Mouse (Mus musculus): ENCODE measurements around the gene Ddb1.

The Ddb1 gene

GRCm38 (mm10) chr19:10605293-10605900 is at the start of gene Ddb1, which contains the start of gene Tkfc:
Gene Ddb1 (plus strand): TSS chr19:10605327.
Gene Tkfc (minus strand): TSS chr19:10605654.
- peak; percentile 98 for DNase-seq (ENCODE audit: low read depth, low spot score)

DNA sequence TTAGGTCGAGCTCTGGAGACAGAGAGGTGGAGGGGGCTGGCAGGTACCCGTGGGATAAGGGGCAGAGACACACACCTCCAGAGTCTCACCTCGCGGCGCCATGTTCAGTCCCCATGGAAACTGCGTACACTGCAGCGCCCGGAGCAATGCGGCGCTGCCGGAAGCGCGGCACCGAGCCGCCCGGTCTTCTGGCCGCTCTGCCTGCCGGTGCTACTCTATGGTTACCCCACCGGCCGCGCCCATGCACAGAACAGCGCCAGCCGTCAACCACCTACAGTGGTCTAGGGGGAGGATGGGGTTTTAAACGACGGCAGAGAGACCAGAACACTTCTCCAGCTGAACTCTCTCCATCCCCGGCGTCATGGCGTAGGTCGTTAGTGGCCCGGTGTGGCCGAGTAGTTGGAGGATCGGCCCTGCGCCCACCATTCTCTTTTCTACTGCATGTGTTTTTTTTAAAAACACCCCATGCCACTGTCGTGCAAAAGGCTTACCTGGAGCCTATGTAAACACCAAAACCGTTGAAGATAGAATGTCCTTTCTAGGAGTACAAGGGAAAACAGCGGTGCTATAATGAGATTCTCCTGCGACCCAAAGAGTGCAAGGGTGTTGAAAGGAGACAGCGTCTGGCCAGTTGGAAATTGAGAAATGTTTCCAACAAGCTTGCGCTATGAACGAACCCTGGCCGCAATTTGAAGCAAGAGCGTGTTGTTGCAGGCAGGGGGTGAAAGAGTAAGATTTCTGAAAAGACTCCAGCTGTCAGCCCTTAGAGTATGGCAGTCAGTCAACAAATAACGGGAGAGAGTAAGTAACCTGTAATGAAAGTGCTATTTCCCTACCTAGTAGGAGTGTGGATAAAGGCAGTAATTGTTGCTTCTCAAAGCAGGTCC is 49.3 kb upstream of the Ddb1 start, which contains the start of gene Tmem216:
Gene Tmem216 (minus strand): TSS at position 615 of the 887 bp plus-strand sequence.
- peak; percentile 89 for DNase-seq (ENCODE audit: low read depth, low spot score)

DNA sequence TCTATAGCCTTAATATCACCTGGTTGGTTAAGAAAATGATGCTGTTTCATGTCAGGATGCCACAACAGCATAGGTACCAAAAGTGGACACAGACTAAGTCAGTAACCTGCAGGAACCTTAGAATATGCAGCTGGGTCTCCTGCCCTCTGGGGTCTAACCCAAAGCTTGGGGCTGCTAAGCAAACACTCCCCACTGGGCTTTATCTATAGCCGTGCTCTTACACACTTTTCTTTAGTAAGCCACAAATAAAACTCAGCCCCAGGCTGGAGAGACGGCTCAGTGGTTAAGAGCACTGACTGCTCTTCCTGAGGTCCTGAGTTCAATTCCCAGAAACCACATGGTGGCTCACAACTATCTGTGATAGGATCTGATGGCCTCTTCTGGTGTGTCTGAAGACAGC is 48.1 kb upstream of the Ddb1 start:
- no peak for DNase-seq (ENCODE audit: low read depth, low spot score)

DNA sequence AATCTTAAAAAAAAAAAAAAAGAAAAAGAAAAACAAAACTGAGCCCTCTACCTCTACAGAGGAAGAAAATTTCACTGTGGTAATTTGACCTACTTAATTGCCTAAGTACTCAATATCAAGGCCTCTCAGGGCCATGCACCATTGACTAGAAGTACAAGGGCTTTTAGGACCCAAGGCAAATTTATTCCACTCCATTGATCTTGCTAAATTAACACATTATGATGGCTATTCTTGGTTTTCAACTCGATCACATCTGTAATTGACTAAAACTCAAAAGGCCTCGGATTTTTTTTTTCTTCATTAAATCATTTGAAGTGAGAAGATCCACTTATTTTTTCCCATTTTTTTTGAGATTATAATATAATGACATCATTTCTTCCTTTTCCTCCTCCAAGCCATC is 47.7 kb upstream of the Ddb1 start:
- DNase-seq (ENCODE audit: low read depth, low spot score), result no peak

DNA sequence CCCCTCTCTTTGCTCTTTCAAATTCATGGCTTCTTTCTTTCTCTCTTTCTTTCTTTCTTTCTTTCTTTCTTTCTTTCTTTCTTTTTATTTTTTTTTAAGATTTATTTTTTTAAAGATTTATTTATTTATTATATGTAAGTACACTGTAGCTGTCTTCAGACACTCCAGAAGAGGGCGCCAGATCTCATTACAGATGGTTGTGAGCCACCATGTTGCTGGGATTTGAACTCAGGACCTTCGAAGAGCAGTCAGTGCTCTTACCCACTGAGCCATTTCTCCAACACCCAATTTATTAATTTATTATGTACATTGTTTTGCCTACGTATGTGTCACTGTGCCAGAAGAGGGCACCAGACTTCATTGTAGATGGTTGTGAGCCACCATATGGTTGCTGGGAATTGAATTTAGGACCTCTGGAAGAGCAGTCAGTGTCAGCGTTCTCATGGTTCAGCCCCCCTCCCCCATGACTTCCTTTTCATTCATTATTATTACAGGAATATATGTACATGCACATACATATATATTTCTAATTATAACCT is 47.2 kb upstream of the Ddb1 start:
- DNase-seq (ENCODE audit: low read depth, low spot score), result peak; percentile 16

- DNase-seq (ENCODE audit: low read depth, low spot score), result no peak
These were observed 45.0 kb upstream of the Ddb1 start for GRCm38 (mm10) chr19:10560108-10560507.

DNA sequence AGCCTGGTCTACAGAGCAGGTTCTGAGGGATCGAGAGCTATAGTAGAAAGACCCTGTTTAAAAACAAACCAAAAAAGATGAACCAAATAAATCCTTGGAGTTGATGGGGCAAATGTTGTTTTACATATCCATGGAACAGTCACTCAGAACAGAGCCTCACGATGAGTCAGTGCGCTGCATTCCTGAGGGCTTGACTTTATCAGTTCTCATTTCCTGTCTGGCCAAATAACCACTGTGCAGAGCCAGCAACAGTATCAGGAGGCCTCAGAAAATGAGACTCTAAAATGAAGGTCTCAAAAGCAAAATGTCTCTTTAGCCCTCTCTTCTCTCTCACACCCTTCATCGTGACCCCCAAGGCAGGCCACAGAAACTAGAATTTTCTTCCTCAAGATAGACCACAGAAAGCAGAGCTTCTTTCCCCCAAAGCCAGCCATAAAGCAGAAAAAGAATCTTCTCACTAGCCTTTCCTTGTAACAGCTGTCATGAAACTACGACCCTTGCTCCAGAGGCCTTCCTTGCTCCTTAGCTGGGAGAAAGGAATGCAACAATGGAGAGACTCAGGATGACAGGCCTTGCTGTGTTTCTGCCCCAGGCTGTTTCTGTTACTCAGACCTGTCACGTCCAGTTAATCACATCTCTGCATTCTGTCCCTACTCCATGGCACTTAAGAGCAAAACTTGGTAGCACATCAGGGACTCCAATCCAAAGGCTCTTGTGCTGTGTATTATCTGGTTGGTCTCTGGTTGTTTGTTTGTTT is 43.4 kb upstream of the Ddb1 start:
- DNase-seq (ENCODE audit: low read depth, low spot score), result no peak

DNA sequence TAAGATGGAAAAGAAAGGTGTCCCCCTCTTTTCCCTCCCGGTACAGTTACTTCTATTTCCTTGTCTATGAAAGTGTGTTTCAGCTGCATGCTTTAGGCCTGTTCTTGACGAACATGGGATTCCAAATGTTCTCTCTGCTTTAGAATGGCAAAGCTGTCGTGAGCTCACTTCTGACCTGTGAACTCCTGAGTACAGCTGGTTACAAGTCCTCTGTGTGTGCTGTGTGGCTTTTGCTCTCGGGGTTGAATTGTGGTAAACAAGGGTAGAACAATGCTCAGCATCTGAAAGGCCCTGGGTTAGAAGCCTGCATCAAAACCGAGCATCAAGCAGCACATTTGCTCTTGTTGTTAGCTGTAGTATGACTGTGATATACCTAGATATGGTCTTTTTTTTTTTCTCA is 42.8 kb upstream of the Ddb1 start:
- DNase-seq (ENCODE audit: low read depth, low spot score), result no peak

- no peak for DNase-seq (ENCODE audit: low read depth, low spot score)
These were observed 40.8 kb upstream of the Ddb1 start for GRCm38 (mm10) chr19:10564278-10564677.

DNA sequence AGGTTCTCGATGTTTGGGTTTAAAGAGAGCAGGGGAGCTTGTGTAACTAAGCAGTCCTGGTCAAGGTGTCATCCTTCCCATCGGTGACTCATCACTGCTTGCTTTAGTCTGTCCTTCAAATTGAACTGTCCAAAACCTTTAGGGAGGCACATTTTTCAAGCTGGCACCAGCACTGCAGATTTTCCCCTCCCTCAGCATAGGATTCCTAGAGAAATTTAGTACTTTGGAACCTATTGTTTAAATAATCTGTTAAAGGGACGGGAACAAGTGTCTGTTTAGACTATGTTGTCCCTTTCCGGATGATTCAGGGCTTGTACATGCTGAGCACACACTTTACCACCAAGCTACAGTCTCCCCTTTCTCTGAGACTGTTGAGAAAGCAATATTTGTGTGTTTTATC is 39.9 kb upstream of the Ddb1 start:
- no peak for DNase-seq (ENCODE audit: low read depth, low spot score)

GRCm38 (mm10) chr19:10569627-10570026 is 35.5 kb upstream of the Ddb1 start:
- DNase-seq (ENCODE audit: low read depth, low spot score), result no peak

DNA sequence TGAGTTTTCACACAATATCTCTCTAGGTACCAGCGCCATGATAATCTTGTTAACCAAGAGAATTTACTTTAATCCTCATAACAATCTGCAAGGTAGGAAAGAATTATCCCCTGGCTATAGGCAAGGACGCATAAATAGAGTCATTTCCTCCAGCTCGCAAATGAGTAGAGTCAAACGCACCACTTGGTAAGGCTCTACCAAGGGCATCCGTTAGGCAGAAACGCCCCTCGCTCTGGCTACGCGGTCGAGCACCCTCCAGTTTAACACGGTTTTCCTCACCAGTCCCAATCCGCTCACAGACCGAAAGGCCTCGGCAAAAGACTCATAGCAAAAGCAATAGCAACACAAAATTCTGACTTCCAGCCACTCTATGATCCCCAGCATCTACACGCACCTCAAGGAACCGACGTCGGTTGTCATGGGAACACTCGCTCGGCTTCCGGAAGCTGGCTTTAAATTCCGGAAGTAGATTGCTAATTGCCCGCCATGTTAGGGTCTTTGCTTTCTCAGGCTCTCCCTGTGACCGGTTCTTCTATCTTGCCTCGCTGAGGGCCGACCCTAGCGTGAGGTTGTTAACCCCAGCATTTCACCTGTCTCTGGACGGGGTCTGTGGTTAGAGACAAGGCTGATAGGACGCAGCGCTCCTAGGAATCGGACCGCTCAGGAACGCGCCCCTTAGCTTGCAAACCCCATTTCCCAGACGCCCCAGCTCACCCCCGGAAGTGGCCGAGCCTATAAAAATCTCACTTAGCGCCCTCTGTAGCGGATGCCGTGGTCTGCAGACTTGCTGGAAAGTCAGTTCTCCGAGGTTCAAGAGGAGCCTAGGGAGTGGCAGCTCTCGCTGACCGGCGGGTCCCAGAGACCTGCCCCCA is 28.2 kb upstream of the Ddb1 start, which contains the start of the genes Cyb561a3 and Tmem138:
Gene Cyb561a3 (plus strand): TSS at position 483 of the 872 bp plus-strand sequence.
Gene Tmem138 (minus strand): TSS at position 673 of the 872 bp plus-strand sequence.
- peak; percentile 96 for DNase-seq (ENCODE audit: low read depth, low spot score)

GRCm38 (mm10) chr19:10580102-10580501 is 25.0 kb upstream of the Ddb1 start:
- no peak for DNase-seq (ENCODE audit: low read depth, low spot score)

DNA sequence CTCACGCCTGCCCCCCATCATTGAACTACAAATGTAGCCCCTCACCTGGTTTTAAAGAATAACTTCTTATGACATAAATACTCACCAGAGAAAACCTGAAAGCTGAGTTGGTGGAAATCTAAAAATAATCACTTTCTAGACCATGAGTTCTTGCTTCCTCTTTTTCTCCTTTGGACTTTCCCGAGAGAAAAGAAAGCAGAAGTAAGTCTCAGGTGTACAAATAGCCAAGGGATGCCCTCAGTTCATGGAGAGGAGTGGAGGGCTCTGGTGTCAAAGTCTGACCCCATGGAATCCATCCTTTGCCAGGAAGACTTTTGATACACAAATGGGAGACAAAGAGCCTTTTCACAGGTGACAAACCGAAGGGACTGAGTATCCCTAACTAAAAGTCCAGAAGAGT is 24.4 kb upstream of the Ddb1 start:
- no peak for DNase-seq (ENCODE audit: low read depth, low spot score)

DNA sequence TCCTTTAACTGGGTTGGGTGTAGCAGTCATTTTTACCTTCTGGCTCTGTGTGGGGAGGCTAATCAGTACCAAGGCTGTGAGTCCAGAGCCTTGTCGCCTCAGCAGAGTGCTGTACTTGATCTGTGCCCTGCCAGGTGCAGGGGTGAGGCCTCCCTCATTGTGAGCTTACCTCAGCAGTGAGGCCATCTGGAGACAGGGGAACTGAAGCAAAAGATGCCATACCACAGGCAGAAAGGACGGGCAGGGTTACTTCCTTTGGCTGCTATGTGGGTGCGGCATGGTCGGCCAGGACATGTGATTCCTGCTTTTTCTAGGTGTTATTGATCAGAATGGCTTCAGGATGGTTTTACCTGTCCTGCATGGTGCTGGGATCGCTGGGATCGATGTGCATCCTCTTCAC is 23.1 kb upstream of the Ddb1 start:
- no peak for DNase-seq (ENCODE audit: low read depth, low spot score)

- no peak for DNase-seq (ENCODE audit: low read depth, low spot score)
These were observed 21.5 kb upstream of the Ddb1 start for GRCm38 (mm10) chr19:10583550-10584146.

DNA sequence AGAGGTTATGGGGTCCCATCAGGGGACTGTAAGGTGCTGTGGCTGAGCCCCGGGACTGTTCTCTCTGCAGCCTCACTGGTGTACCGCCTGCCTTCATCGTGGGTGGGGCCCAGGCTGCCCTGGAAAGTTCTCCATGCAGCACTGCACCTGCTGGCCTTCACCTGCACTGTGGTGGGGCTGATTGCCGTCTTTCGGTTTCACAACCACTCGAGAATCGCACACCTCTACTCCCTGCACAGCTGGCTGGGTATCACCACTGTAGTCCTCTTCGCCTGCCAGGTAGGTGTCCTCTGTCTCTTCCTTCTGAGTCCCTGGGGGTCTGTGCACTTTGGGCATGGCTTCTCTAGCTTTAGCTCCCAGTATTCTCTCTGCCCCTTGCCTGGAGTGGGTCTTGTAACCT is 20.0 kb upstream of the Ddb1 start:
- no peak for DNase-seq (ENCODE audit: low read depth, low spot score)

DNA sequence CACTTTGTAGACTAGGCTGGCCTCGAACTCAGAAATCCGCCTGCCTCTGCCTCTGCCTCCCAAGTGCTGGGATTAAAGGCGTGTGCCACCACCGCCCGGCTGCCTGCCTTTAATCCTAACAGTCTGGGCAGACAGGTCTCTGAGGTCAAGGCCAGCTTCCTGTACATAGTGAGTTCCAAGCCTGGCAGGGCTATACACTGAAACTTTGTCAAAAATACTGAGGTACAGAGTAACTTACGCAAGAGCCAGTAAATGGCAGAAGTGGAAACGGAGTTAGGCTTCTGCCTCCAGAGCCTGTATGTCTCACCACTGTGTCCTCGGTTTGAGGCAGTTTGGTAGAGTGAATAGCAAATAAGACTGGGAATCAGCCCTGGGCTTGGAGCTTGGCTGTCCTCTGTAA is 17.9 kb upstream of the Ddb1 start:
- DNase-seq (ENCODE audit: low read depth, low spot score), result no peak

GRCm38 (mm10) chr19:10589127-10589857 is 15.8 kb upstream of the Ddb1 start:
- DNase-seq (ENCODE audit: low read depth, low spot score), result no peak

DNA sequence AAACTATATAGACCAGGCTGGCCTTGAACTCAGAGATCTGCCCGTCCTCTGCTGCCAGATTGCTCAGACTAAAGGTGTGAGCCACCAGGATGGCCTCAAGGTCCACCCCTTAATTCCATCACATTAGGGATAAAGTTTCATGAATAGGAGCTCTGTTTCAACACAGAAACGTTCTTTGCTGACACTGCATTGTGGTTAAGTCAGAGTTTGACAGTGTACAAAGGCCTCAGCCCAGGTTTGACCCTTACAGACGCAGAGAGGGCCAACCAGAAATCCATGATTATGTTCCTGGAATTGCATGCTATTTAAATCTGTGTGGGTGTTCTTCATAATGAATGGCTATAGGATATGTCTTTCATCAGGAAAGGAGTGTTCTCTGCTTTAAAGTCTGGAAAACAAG is 14.8 kb upstream of the Ddb1 start:
- DNase-seq (ENCODE audit: low read depth, low spot score), result no peak

Data from CD4-positive helper T cell, adult 2 months (primary cell).